Comparison of ENCODE assay signal across 10 mouse cellular contexts in genomic region chr14:103234770-103235169, GRCm38 (mm10).
"Had no signal": no experiment of that assay in that cellular context is flagged by ENCODE, and none has a peak within 500 bp of the region (broad histone marks: within the 10 kb centered on the region; RNA-seq: fewer than 3 reads in every experiment).

No protein-coding gene starts in this region.

- H3K4me3 ChIP-seq: neural tube, embryonic 13.5 days; neural tube, embryonic 15.5 days; stomach, embryonic 15.5 days had no signal

- H3K27me3 ChIP-seq: neural tube, embryonic 13.5 days; neural tube, embryonic 15.5 days; stomach, embryonic 15.5 days had no signal

- H3K9me3 ChIP-seq: neural tube, embryonic 13.5 days; neural tube, embryonic 15.5 days; stomach, embryonic 15.5 days had no signal

- H3K4me1 ChIP-seq: neural tube, embryonic 13.5 days; neural tube, embryonic 15.5 days; stomach, embryonic 15.5 days had no signal

- DNase-seq: retina, postnatal 1 day; right cerebral cortex, adult 18-20 months; right cerebral cortex, postnatal 14 days; right cerebral cortex, postnatal 25 days; right cerebral cortex, postnatal 4 days; thymus, adult 18-20 months had no signal

- H3K27ac ChIP-seq: neural tube, embryonic 13.5 days; neural tube, embryonic 15.5 days; stomach, embryonic 15.5 days; stomach, postnatal 0 days had no signal

- H3K4me2 ChIP-seq: neural tube, embryonic 13.5 days; neural tube, embryonic 15.5 days; stomach, embryonic 15.5 days had no signal

- H3K9ac ChIP-seq: neural tube, embryonic 13.5 days; neural tube, embryonic 15.5 days; stomach, embryonic 15.5 days had no signal
